Mouse (Mus musculus): Measurements from ENCODE around the gene Adarb2. TPM values are rescaled to one million over a fixed set of nuclear protein-coding genes. Genes with fewer than 3 reads are reported as not detected.

Gene Adarb2
- polyA plus RNA-seq (2012; rRNA removed): not detected in 2 replicates

GRCm38 (mm10) chr13:8202681-8203476, at the start of gene Adarb2:
Adarb2 (plus strand) TSS chr13:8202866.
- Histone ChIP-seq H3K4me1 (ENCODE audit: control insufficient read depth, insufficient read depth, insufficient read length, low read length) (no peaks in the 10 kb centered on the region), H3K36me3 (ENCODE audit: control insufficient read depth, insufficient read depth, low read length) (no peaks in the 10 kb centered on the region), H3K4me3 (ENCODE audit: low read depth, low read length) (no peak within 1 kb of the TSS), H3K27me3 (ENCODE audit: control insufficient read depth, insufficient read depth, low read length) (no peaks in the 10 kb centered on the region), H3K27ac (ENCODE audit: insufficient read depth, low read depth, low read length) (no peak within 1 kb of the TSS)
- WGBS: 2% methylated on average over 26 of the region's 26 CpGs
- TF ChIP-seq POLR2A (IDR thresholded peaks at IDR 0.05; ENCODE audit: low read depth, low read length): no peak

- WGBS: 76% methylated on average over 1 of the region's 1 CpGs
- Histone ChIP-seq H3K27ac (ENCODE audit: insufficient read depth, low read depth, low read length) (no peak overlapping the region), H3K36me3 (ENCODE audit: control insufficient read depth, insufficient read depth, low read length) (no peaks in the 10 kb centered on the region), H3K4me3 (ENCODE audit: low read depth, low read length) (no peak overlapping the region), H3K4me1 (ENCODE audit: control insufficient read depth, insufficient read depth, insufficient read length, low read length) (no peaks in the 10 kb centered on the region), H3K27me3 (ENCODE audit: control insufficient read depth, insufficient read depth, low read length) (no peaks in the 10 kb centered on the region)
- TF ChIP-seq POLR2A (IDR thresholded peaks at IDR 0.05; ENCODE audit: low read depth, low read length) (no peak), CTCF (IDR thresholded peaks at IDR 0.05; ENCODE audit: extremely low read depth, insufficient read length, insufficient replicate concordance, low read depth, low read length) (no peak)
These were observed 28.9 kb upstream of the Adarb2 start for GRCm38 (mm10) chr13:8173800-8174199.

- 67% methylated on average over 7 of the region's 7 CpGs for WGBS
- no peak for TF ChIP-seq CTCF (IDR thresholded peaks at IDR 0.05; ENCODE audit: extremely low read depth, insufficient read length, insufficient replicate concordance, low read depth, low read length)
- no peak for TF ChIP-seq POLR2A (IDR thresholded peaks at IDR 0.05; ENCODE audit: low read depth, low read length)
- no peak overlapping the region for H3K27ac ChIP-seq (ENCODE audit: insufficient read depth, low read depth, low read length)
These were observed 10.7 kb upstream of the Adarb2 start for GRCm38 (mm10) chr13:8191977-8192376.

GRCm38 (mm10) chr13:8199186-8199880, 3.3 kb upstream of the Adarb2 start:
- TF ChIP-seq CTCF (IDR thresholded peaks at IDR 0.05; ENCODE audit: extremely low read depth, insufficient read length, insufficient replicate concordance, low read depth, low read length): no peak
- TF ChIP-seq POLR2A (IDR thresholded peaks at IDR 0.05; ENCODE audit: low read depth, low read length): no peak
- WGBS: 33% methylated on average over 3 of the region's 3 CpGs
- Histone ChIP-seq H3K36me3 (ENCODE audit: control insufficient read depth, insufficient read depth, low read length) (no peaks in the 10 kb centered on the region), H3K27me3 (ENCODE audit: control insufficient read depth, insufficient read depth, low read length) (no peaks in the 10 kb centered on the region), H3K4me1 (ENCODE audit: control insufficient read depth, insufficient read depth, insufficient read length, low read length) (no peaks in the 10 kb centered on the region), H3K27ac (ENCODE audit: insufficient read depth, low read depth, low read length) (no peak overlapping the region), H3K4me3 (ENCODE audit: low read depth, low read length) (no peak overlapping the region)

More at GRCm38 (mm10) chr13:8191977-8192376, 10.7 kb upstream of the Adarb2 start:
- Histone ChIP-seq H3K4me3 (ENCODE audit: low read depth, low read length) (no peak overlapping the region), H3K36me3 (ENCODE audit: control insufficient read depth, insufficient read depth, low read length) (no peaks in the 10 kb centered on the region), H3K27me3 (ENCODE audit: control insufficient read depth, insufficient read depth, low read length) (no peaks in the 10 kb centered on the region), H3K4me1 (ENCODE audit: control insufficient read depth, insufficient read depth, insufficient read length, low read length) (no peaks in the 10 kb centered on the region)

GRCm38 (mm10) chr13:8203477-8203813, 779 bp downstream of the Adarb2 start:
- Histone ChIP-seq H3K4me3 (ENCODE audit: low read depth, low read length) (no peak overlapping the region), H3K27me3 (ENCODE audit: control insufficient read depth, insufficient read depth, low read length) (no peaks in the 10 kb centered on the region), H3K27ac (ENCODE audit: insufficient read depth, low read depth, low read length) (no peak overlapping the region), H3K36me3 (ENCODE audit: control insufficient read depth, insufficient read depth, low read length) (no peaks in the 10 kb centered on the region), H3K4me1 (ENCODE audit: control insufficient read depth, insufficient read depth, insufficient read length, low read length) (no peaks in the 10 kb centered on the region)
- TF ChIP-seq CTCF (IDR thresholded peaks at IDR 0.05; ENCODE audit: extremely low read depth, insufficient read length, insufficient replicate concordance, low read depth, low read length): no peak
- TF ChIP-seq POLR2A (IDR thresholded peaks at IDR 0.05; ENCODE audit: low read depth, low read length): no peak
- WGBS: 9% methylated on average over 4 of the region's 4 CpGs

GRCm38 (mm10) chr13:8207337-8207736, 4.7 kb downstream of the Adarb2 start:
- H3K27ac ChIP-seq (ENCODE audit: insufficient read depth, low read depth, low read length): no peak overlapping the region
- H3K36me3 ChIP-seq (ENCODE audit: control insufficient read depth, insufficient read depth, low read length): no peaks in the 10 kb centered on the region
- 70% methylated on average over 16 of the region's 16 CpGs for WGBS
- H3K4me3 ChIP-seq (ENCODE audit: low read depth, low read length): no peak overlapping the region
- TF ChIP-seq CTCF (IDR thresholded peaks at IDR 0.05; ENCODE audit: extremely low read depth, insufficient read length, insufficient replicate concordance, low read depth, low read length) (no peak), POLR2A (IDR thresholded peaks at IDR 0.05; ENCODE audit: low read depth, low read length) (no peak)
- H3K27me3 ChIP-seq (ENCODE audit: control insufficient read depth, insufficient read depth, low read length): no peaks in the 10 kb centered on the region
- H3K4me1 ChIP-seq (ENCODE audit: control insufficient read depth, insufficient read depth, insufficient read length, low read length): no peaks in the 10 kb centered on the region

GRCm38 (mm10) chr13:8210776-8211175, 8.1 kb downstream of the Adarb2 start:
- Histone ChIP-seq H3K4me1 (ENCODE audit: control insufficient read depth, insufficient read depth, insufficient read length, low read length) (no peaks in the 10 kb centered on the region), H3K4me3 (ENCODE audit: low read depth, low read length) (no peak overlapping the region), H3K27ac (ENCODE audit: insufficient read depth, low read depth, low read length) (no peak overlapping the region), H3K36me3 (ENCODE audit: control insufficient read depth, insufficient read depth, low read length) (no peaks in the 10 kb centered on the region), H3K27me3 (ENCODE audit: control insufficient read depth, insufficient read depth, low read length) (no peaks in the 10 kb centered on the region)
- 80% methylated on average over 4 of the region's 4 CpGs for WGBS
- TF ChIP-seq CTCF (IDR thresholded peaks at IDR 0.05; ENCODE audit: extremely low read depth, insufficient read length, insufficient replicate concordance, low read depth, low read length) (no peak), POLR2A (IDR thresholded peaks at IDR 0.05; ENCODE audit: low read depth, low read length) (no peak)
